Mouse (Mus musculus): ENCODE data around the gene L1td1. TPM values are rescaled to one million over a fixed set of nuclear protein-coding genes. Genes with fewer than 3 reads are reported as not detected.

L1td1 gene
- polyA plus RNA-seq, 1 experiment from 2014 or later = not detected

- Histone ChIP-seq H3K4me3 (ENCODE audit: low read depth, low read length) (no peak overlapping the region), H3K9ac (ENCODE audit: low read length) (no peak overlapping the region), H3K9me3 (ENCODE audit: control insufficient read depth, low read length) (no peaks in the 10 kb centered on the region), H3K4me1 (replicated peaks; ENCODE audit: control insufficient read depth, insufficient read depth) (no peaks in the 10 kb centered on the region), H3K4me2 (replicated peaks; ENCODE audit: low read depth) (no peak overlapping the region), H3K36me3 (ENCODE audit: control insufficient read depth, insufficient read depth, low read length) (no peaks in the 10 kb centered on the region), H3K27me3 (ENCODE audit: control insufficient read depth, insufficient read depth, low read length) (no peaks in the 10 kb centered on the region), H3K27ac (replicated peaks) (0 out of 2 replicates have a peak overlapping the region, but pooled peaks have one; percentile 8)
- 39% methylated on average over 9 of the region's 9 CpGs for WGBS
- ATAC-seq (ENCODE audit: low FRiP score, low TSS enrichment) (no peak), DNase-seq (ENCODE audit: low spot score) (no peak)
- TF ChIP-seq EP300 (optimal IDR thresholded peaks at IDR 0.05) (no peak), CTCF (IDR thresholded peaks at IDR 0.05; ENCODE audit: low read depth) (no peak)
Observed at GRCm38 (mm10) chr4:98693465-98694185, 32.9 kb upstream of the L1td1 start.

GRCm38 (mm10) chr4:98697932-98698331 is 28.6 kb upstream of the L1td1 start:
- no peak for TF ChIP-seq CTCF (IDR thresholded peaks at IDR 0.05; ENCODE audit: low read depth)
- TF ChIP-seq EP300 (optimal IDR thresholded peaks at IDR 0.05) = no peak
- DNase-seq (ENCODE audit: low spot score) (no peak), ATAC-seq (ENCODE audit: low FRiP score, low TSS enrichment) (no peak)
- Histone ChIP-seq H3K27me3 (ENCODE audit: control insufficient read depth, insufficient read depth, low read length) (no peaks in the 10 kb centered on the region), H3K4me3 (ENCODE audit: low read depth, low read length) (no peak overlapping the region), H3K4me1 (replicated peaks; ENCODE audit: control insufficient read depth, insufficient read depth) (no peaks in the 10 kb centered on the region), H3K4me2 (replicated peaks; ENCODE audit: low read depth) (no peak overlapping the region), H3K27ac (replicated peaks) (no peak overlapping the region), H3K9ac (ENCODE audit: low read length) (no peak overlapping the region), H3K9me3 (ENCODE audit: control insufficient read depth, low read length) (no peaks in the 10 kb centered on the region), H3K36me3 (ENCODE audit: control insufficient read depth, insufficient read depth, low read length) (no peaks in the 10 kb centered on the region)
- 84% methylated on average over 4 of the region's 4 CpGs for WGBS

GRCm38 (mm10) chr4:98698921-98699320 is 27.6 kb upstream of the L1td1 start:
- WGBS = 69% methylated on average over 3 of the region's 3 CpGs
- no peaks in the 10 kb centered on the region for H3K9me3 ChIP-seq (ENCODE audit: control insufficient read depth, low read length)
- DNase-seq (ENCODE audit: low spot score) (no peak), ATAC-seq (ENCODE audit: low FRiP score, low TSS enrichment) (no peak)
- no peak overlapping the region for H3K9ac ChIP-seq (ENCODE audit: low read length)
- H3K36me3 ChIP-seq (ENCODE audit: control insufficient read depth, insufficient read depth, low read length) = no peaks in the 10 kb centered on the region
- no peak for TF ChIP-seq EP300 (optimal IDR thresholded peaks at IDR 0.05)
- TF ChIP-seq CTCF (IDR thresholded peaks at IDR 0.05; ENCODE audit: low read depth) = no peak
- H3K4me1 ChIP-seq (replicated peaks; ENCODE audit: control insufficient read depth, insufficient read depth) = no peaks in the 10 kb centered on the region
- no peak overlapping the region for H3K4me3 ChIP-seq (ENCODE audit: low read depth, low read length)
- no peak overlapping the region for H3K27ac ChIP-seq (replicated peaks)
- H3K4me2 ChIP-seq (replicated peaks; ENCODE audit: low read depth) = no peak overlapping the region
- no peaks in the 10 kb centered on the region for H3K27me3 ChIP-seq (ENCODE audit: control insufficient read depth, insufficient read depth, low read length)

- H3K4me3 ChIP-seq (ENCODE audit: low read depth, low read length) = no peak overlapping the region
- no peak overlapping the region for H3K9ac ChIP-seq (ENCODE audit: low read length)
- no peak overlapping the region for H3K4me2 ChIP-seq (replicated peaks; ENCODE audit: low read depth)
- no peaks in the 10 kb centered on the region for H3K4me1 ChIP-seq (replicated peaks; ENCODE audit: control insufficient read depth, insufficient read depth)
- no peak for DNase-seq (ENCODE audit: low spot score)
- 90% methylated on average over 3 of the region's 3 CpGs for WGBS
- H3K27ac ChIP-seq (replicated peaks) = no peak overlapping the region
- ATAC-seq (ENCODE audit: low FRiP score, low TSS enrichment) = no peak
- H3K27me3 ChIP-seq (ENCODE audit: control insufficient read depth, insufficient read depth, low read length) = no peaks in the 10 kb centered on the region
- H3K36me3 ChIP-seq (ENCODE audit: control insufficient read depth, insufficient read depth, low read length) = no peaks in the 10 kb centered on the region
- no peak for TF ChIP-seq CTCF (IDR thresholded peaks at IDR 0.05; ENCODE audit: low read depth)
- no peak for TF ChIP-seq EP300 (optimal IDR thresholded peaks at IDR 0.05)
- no peaks in the 10 kb centered on the region for H3K9me3 ChIP-seq (ENCODE audit: control insufficient read depth, low read length)
Observed at GRCm38 (mm10) chr4:98700156-98700555, 26.4 kb upstream of the L1td1 start.

- WGBS = 22% methylated on average over 12 of the region's 12 CpGs
- ATAC-seq (ENCODE audit: low FRiP score, low TSS enrichment) = peak; percentile 39; the same call in 1 of the 2 replicates
- Histone ChIP-seq H3K36me3 (ENCODE audit: control insufficient read depth, insufficient read depth, low read length) (no peaks in the 10 kb centered on the region; the same call in 1 of the 2 replicates), H3K4me1 (replicated peaks; ENCODE audit: control insufficient read depth, insufficient read depth) (no peaks in the 10 kb centered on the region), H3K27me3 (ENCODE audit: control insufficient read depth, insufficient read depth, low read length) (no peaks in the 10 kb centered on the region), H3K4me2 (replicated peaks; ENCODE audit: low read depth) (no peak overlapping the region), H3K27ac (replicated peaks) (no peak overlapping the region), H3K4me3 (ENCODE audit: low read depth, low read length) (no peak overlapping the region), H3K9me3 (ENCODE audit: control insufficient read depth, low read length) (no peaks in the 10 kb centered on the region), H3K9ac (ENCODE audit: low read length) (no peak overlapping the region)
- TF ChIP-seq EP300 (optimal IDR thresholded peaks at IDR 0.05) = no peak
- TF ChIP-seq CTCF (IDR thresholded peaks at IDR 0.05; ENCODE audit: low read depth) = peak; percentile 94
- DNase-seq (ENCODE audit: low spot score) = peak; percentile 71
Observed at GRCm38 (mm10) chr4:98702201-98702894, 24.2 kb upstream of the L1td1 start.

GRCm38 (mm10) chr4:98710891-98711290 is 15.6 kb upstream of the L1td1 start:
- no peaks in the 10 kb centered on the region for H3K9me3 ChIP-seq (ENCODE audit: control insufficient read depth, low read length)
- ATAC-seq (ENCODE audit: low FRiP score, low TSS enrichment) (no peak), DNase-seq (ENCODE audit: low spot score) (no peak)
- no peaks in the 10 kb centered on the region; the same call in 1 of the 2 replicates for H3K36me3 ChIP-seq (ENCODE audit: control insufficient read depth, insufficient read depth, low read length)
- WGBS = 88% methylated on average over 8 of the region's 8 CpGs
- no peaks in the 10 kb centered on the region for H3K4me1 ChIP-seq (replicated peaks; ENCODE audit: control insufficient read depth, insufficient read depth)
- H3K4me2 ChIP-seq (replicated peaks; ENCODE audit: low read depth) = no peak overlapping the region
- TF ChIP-seq CTCF (IDR thresholded peaks at IDR 0.05; ENCODE audit: low read depth) (no peak), EP300 (optimal IDR thresholded peaks at IDR 0.05) (no peak)
- no peak overlapping the region for H3K4me3 ChIP-seq (ENCODE audit: low read depth, low read length)
- H3K27ac ChIP-seq (replicated peaks) = no peak overlapping the region
- H3K9ac ChIP-seq (ENCODE audit: low read length) = no peak overlapping the region
- H3K27me3 ChIP-seq (ENCODE audit: control insufficient read depth, insufficient read depth, low read length) = no peaks in the 10 kb centered on the region

All from stomach, postnatal 0 days (tissue).